Mouse (Mus musculus) myocyte (in vitro differentiated cells): ENCODE measurements around the gene Olfr1357. TPM values are rescaled to one million over a fixed set of nuclear protein-coding genes. Genes with fewer than 3 reads are reported as not detected.
"Not testable (repeated sequence)": the region's sequence is repeated elsewhere in the genome, so short reads cannot be mapped to it uniquely, and the experiment has no call there.

Experiments used
- H3K27me3 ChIP-seq: one replicate; pipeline ENCODE4 v1.6.1; 2011; ENCODE audit not compliant: control insufficient read depth, insufficient read depth, insufficient read length
- H3K36me3 ChIP-seq: one replicate; pipeline ENCODE4 v1.6.1; 2011; ENCODE audit not compliant: control insufficient read depth, insufficient read depth
- H3K4me2 ChIP-seq: one replicate; pipeline ENCODE4 v1.6.1; 2011; ENCODE audit warnings: low read depth, control low read depth
- H3K4me3 ChIP-seq: one replicate; pipeline ENCODE4 v1.5.1; 2011; ENCODE audit warnings: mild to moderate bottlenecking, control low read depth, moderate library complexity
- H3K79me2 ChIP-seq: one replicate; pipeline ENCODE4 v1.6.1; 2011; ENCODE audit not compliant: control insufficient read depth, insufficient read depth
- H3ac ChIP-seq: one replicate; pipeline ENCODE4 v1.6.1; 2011; ENCODE audit not compliant: control insufficient read depth, insufficient read length
- CEBPB ChIP-seq: IDR thresholded peaks from 2 replicates; pipeline ENCODE4 v1.6.1; 2011; ENCODE audit warnings: mild to moderate bottlenecking, moderate library complexity; ENCODE audit not compliant: poor library complexity, insufficient read depth, severe bottlenecking
- E2F4 ChIP-seq: IDR thresholded peaks from one replicate; pipeline ENCODE4 v1.6.1; 2011; ENCODE audit warnings: mild to moderate bottlenecking, control low read depth, moderate library complexity; ENCODE audit not compliant: insufficient read depth
- MAX ChIP-seq: IDR thresholded peaks from one replicate; pipeline ENCODE4 v1.6.1; 2011; ENCODE audit warnings: low read depth, mild to moderate bottlenecking, control low read depth
- MYOD1 ChIP-seq, 3 experiments: IDR thresholded peaks; one replicate each; pipeline ENCODE4 v1.6.1; 2011; ENCODE audit warnings: control low read depth in 2 of 3, low read depth in 2 of 3, mild to moderate bottlenecking in 2 of 3, moderate library complexity in 1 of 3; ENCODE audit not compliant: insufficient read length in 2 of 3, control insufficient read depth in 1 of 3
- MYOG ChIP-seq, 3 experiments: IDR thresholded peaks; one replicate each; pipeline ENCODE4 v1.6.1; 2011; ENCODE audit warnings: control low read depth in 2 of 3, low read depth in 2 of 3, mild to moderate bottlenecking in 2 of 3; ENCODE audit not compliant: insufficient read length in 2 of 3, control insufficient read depth in 1 of 3, insufficient read depth in 1 of 3
- POLR2A ChIP-seq: IDR thresholded peaks from one replicate; pipeline ENCODE4 v1.6.1; 2011; ENCODE audit warnings: low read depth, mild to moderate bottlenecking, control low read depth, moderate library complexity; ENCODE audit not compliant: insufficient read length
- POLR2AphosphoS2 ChIP-seq: IDR thresholded peaks from one replicate; pipeline ENCODE4 v1.6.1; 2011; ENCODE audit warnings: low read depth, control low read depth; ENCODE audit not compliant: insufficient read length
- REST ChIP-seq: IDR thresholded peaks from one replicate; pipeline ENCODE4 v1.6.1; 2011; ENCODE audit warnings: mild to moderate bottlenecking, control low read depth, moderate library complexity; ENCODE audit not compliant: insufficient read depth, insufficient read length
- SRF ChIP-seq: IDR thresholded peaks from one replicate; pipeline ENCODE4 v1.6.1; 2011; ENCODE audit warnings: low read depth; ENCODE audit not compliant: control insufficient read depth, insufficient read length
- TCF12 ChIP-seq: IDR thresholded peaks from one replicate; pipeline ENCODE4 v1.6.1; 2011; ENCODE audit warnings: mild to moderate bottlenecking, control low read depth; ENCODE audit not compliant: poor library complexity, insufficient read depth, severe bottlenecking
- TCF3 ChIP-seq: IDR thresholded peaks from one replicate; pipeline ENCODE4 v1.6.1; 2011; ENCODE audit warnings: low read depth, control low read depth; ENCODE audit not compliant: insufficient read length
- USF1 ChIP-seq: IDR thresholded peaks from one replicate; pipeline ENCODE4 v1.6.1; 2011; ENCODE audit warnings: low read depth, mild to moderate bottlenecking, control low read depth, moderate library complexity
- polyA plus RNA-seq: library from polyadenylated mRNA; unstranded; fragments of >200 nt; fragmentation: generic; extraction: Trizol; gene quantifications from one replicate; pipeline ENCODE4 v1.2.1, GENCODE M21; 2012; ENCODE audit warnings: missing spikeins

Olfr1357 gene
- polyA plus RNA-seq: not detected

DNA sequence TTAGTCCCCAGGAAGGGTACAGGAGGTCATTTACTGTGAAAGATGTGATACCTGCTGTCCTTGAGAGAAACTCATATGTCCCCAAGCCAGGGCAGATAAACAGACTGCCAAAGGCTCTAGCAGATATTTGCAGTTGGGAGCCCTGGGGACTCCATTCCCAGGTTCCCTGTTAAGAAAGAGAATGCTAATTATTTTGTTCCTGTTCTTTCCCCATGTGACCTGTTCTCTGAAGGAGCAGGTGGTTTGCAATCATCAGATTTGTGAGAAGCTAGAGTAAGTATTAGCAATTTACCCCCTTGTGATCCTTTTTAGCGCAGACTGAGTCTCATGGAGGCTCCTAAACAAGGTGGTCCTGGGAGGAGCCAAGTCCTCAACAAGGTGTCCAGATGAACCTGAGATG lies at the start of gene Olfr1357:
Gene Olfr1357 (minus strand): TSS at position 101 of the 400 bp plus-strand sequence.
- Histone ChIP-seq H3K36me3 (no peaks in the 10 kb centered on the region), H3ac (no peak within 1 kb of the TSS), H3K4me3 (no peak within 1 kb of the TSS), H3K79me2 (no peaks in the 10 kb centered on the region), H3K27me3 (no peaks in the 10 kb centered on the region), H3K4me2 (no peak within 1 kb of the TSS)
- no peak for TF ChIP-seq CEBPB
- TF ChIP-seq MYOD1 (IDR thresholded peaks at IDR 0.05; ENCODE audit: control insufficient read depth in 1 of 3, insufficient read length in 2 of 3, low read depth in 2 of 3): no peak
- TF ChIP-seq TCF3: no peak
- TF ChIP-seq E2F4: no peak
- no peak for TF ChIP-seq POLR2A
- TF ChIP-seq REST: no peak
- no peak for TF ChIP-seq POLR2AphosphoS2
- TF ChIP-seq MYOG (IDR thresholded peaks at IDR 0.05; ENCODE audit: control insufficient read depth in 1 of 3, insufficient read depth in 1 of 3, insufficient read length in 2 of 3, low read depth in 2 of 3): no peak
- no peak for TF ChIP-seq SRF
- TF ChIP-seq USF1: no peak
- TF ChIP-seq TCF12: no peak
- no peak for TF ChIP-seq MAX

DNA sequence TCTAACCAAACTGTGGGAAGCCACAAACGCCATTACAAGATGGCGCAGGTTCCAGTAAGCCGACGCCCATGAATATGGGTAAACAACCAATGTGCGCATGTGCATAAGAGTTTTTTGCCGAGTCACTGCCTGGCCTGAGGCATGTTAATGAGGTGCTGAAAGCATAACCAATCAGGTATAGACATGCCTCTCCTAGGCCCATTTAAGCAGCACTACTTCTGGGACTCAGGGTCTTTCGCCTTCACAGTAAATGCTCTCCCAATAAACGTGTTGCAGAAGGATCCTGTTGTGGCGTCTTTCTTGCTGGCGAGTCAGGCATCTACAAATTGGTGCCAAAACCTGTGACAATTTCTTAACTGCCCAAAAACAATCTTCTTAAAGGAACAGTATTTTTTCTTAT lies 48.8 kb upstream of the Olfr1357 start:
- not testable (repeated sequence) for H3K79me2 ChIP-seq, H3K4me2 ChIP-seq, H3K27me3 ChIP-seq, H3K4me3 ChIP-seq, H3K36me3 ChIP-seq, H3ac ChIP-seq

DNA sequence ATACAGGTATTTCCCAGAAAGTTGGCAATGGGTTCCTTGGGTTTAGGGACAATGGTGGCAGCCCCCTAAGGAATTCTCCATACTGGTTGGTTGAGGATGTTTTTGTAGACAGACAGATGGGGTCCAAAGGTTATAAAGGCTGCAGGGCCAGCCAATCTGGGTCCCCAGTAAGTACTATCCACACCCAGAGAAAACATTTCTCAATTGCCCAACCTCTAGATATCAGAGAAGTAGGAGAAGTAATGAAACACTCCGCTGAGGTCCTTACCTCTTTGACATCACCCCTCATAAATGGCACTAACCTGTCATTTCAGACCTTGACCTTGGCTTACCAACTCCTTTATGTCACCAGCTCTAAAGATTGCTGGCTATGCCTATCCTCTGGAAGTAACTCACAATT lies 46.7 kb upstream of the Olfr1357 start:
- H3K4me2 ChIP-seq: no peak overlapping the region
- no peaks in the 10 kb centered on the region for H3K36me3 ChIP-seq
- no peak for TF ChIP-seq REST
- no peak for TF ChIP-seq E2F4
- TF ChIP-seq SRF: no peak
- no peak for TF ChIP-seq USF1
- no peak for TF ChIP-seq POLR2A
- TF ChIP-seq MYOG (IDR thresholded peaks at IDR 0.05; ENCODE audit: control insufficient read depth in 1 of 3, insufficient read depth in 1 of 3, insufficient read length in 2 of 3, low read depth in 2 of 3): no peak
- TF ChIP-seq POLR2AphosphoS2: no peak
- no peak for TF ChIP-seq MAX
- no peak for TF ChIP-seq MYOD1 (IDR thresholded peaks at IDR 0.05; ENCODE audit: control insufficient read depth in 1 of 3, insufficient read length in 2 of 3, low read depth in 2 of 3)
- TF ChIP-seq CEBPB: no peak
- TF ChIP-seq TCF3: no peak
- TF ChIP-seq TCF12: no peak
- no peaks in the 10 kb centered on the region for H3K27me3 ChIP-seq
- no peak overlapping the region for H3ac ChIP-seq
- H3K4me3 ChIP-seq: no peak overlapping the region
- no peaks in the 10 kb centered on the region for H3K79me2 ChIP-seq

DNA sequence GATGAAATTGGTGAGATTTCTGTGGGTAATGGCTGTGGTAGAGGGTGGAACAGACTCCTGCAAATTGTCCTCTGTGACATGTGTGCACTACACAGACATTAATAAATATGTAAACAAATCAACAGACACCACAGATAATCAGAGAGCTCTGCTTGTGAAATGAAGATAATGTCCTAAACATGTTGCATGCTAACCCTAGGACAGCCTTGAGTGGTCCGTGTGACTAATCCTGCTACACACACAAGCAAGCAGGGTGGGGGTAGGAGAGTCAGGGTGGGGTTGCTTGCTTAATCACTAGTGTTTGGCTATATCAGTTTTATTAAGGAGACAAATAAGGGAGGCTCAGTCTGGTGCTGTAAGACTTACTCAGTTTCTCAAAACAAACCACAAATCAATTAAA lies 43.3 kb upstream of the Olfr1357 start:
- H3K36me3 ChIP-seq: no peaks in the 10 kb centered on the region
- H3K79me2 ChIP-seq: no peaks in the 10 kb centered on the region

DNA sequence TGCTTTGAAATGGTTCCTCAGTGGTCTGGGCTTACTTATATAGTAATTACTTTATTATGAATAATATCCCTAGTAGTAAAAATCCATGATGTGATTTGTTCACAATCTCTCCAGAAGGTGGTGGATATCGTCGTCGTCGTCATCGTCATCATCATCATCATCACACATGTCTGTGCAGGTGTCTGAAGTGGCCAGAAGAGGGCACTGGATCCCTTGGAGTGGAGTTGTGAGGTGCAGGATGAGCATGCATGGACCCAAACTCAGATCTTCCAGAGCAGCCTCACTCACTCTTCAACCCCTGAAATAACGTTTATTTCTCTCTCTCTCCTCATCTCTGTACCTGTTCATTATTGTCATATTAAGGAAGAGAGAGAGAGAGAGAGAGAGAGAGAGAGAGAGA lies 14.4 kb upstream of the Olfr1357 start:
- Histone ChIP-seq H3K36me3 (no peaks in the 10 kb centered on the region), H3K27me3 (no peaks in the 10 kb centered on the region), H3K4me2 (no peak overlapping the region), H3K79me2 (no peaks in the 10 kb centered on the region), H3K4me3 (no peak overlapping the region), H3ac (no peak overlapping the region)
- TF ChIP-seq TCF3 (no peak), POLR2AphosphoS2 (no peak), MYOG (IDR thresholded peaks at IDR 0.05; ENCODE audit: control insufficient read depth in 1 of 3, insufficient read depth in 1 of 3, insufficient read length in 2 of 3, low read depth in 2 of 3) (no peak), USF1 (no peak), REST (no peak), MYOD1 (IDR thresholded peaks at IDR 0.05; ENCODE audit: control insufficient read depth in 1 of 3, insufficient read length in 2 of 3, low read depth in 2 of 3) (no peak), E2F4 (no peak), MAX (no peak), TCF12 (no peak), SRF (no peak)

More for the DNA sequence above, 43.3 kb upstream of the Olfr1357 start:
- no peaks in the 10 kb centered on the region for H3K27me3 ChIP-seq
- H3K4me2 ChIP-seq: no peak overlapping the region
- TF ChIP-seq POLR2AphosphoS2: no peak
- no peak for TF ChIP-seq SRF
- no peak for TF ChIP-seq MYOD1 (IDR thresholded peaks at IDR 0.05; ENCODE audit: control insufficient read depth in 1 of 3, insufficient read length in 2 of 3, low read depth in 2 of 3)
- TF ChIP-seq MYOG (IDR thresholded peaks at IDR 0.05; ENCODE audit: control insufficient read depth in 1 of 3, insufficient read depth in 1 of 3, insufficient read length in 2 of 3, low read depth in 2 of 3): no peak
- TF ChIP-seq E2F4: no peak
- no peak for TF ChIP-seq TCF12
- no peak for TF ChIP-seq TCF3
- TF ChIP-seq USF1: no peak
- no peak overlapping the region for H3ac ChIP-seq
- no peak overlapping the region for H3K4me3 ChIP-seq
